Comparison of ENCODE assay signal across 25 mouse cellular contexts in the genomic region with DNA sequence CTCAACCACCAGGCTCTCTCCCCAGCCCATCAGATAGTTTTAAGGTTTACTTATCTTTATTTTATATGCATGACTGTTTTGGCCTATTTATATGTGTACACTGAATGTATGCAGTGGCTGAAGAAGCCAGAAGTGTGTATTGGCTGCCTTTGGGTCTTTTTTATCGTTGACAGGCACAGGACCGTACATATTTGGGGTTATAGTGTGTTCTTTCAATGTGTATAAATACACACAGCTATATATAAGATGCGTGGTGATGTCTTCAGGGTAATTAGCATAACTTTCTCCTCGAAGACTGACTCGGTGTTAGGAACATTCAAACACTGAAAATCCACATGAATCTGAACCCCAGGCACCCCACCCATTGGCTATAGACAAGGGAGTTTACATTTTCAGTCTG. TPM values are rescaled to one million over a fixed set of nuclear protein-coding genes. Genes with fewer than 3 reads are reported as not detected.
DNase-seq lines count a peak whose midpoint lies in the region; ATAC-seq and TF ChIP-seq lines count a peak whose summit lies in the region.
"Had no signal": no experiment of that assay in that cellular context is flagged by ENCODE, and none has a peak within 500 bp of the region (broad histone marks: within the 10 kb centered on the region; RNA-seq: fewer than 3 reads in every experiment).

No protein-coding gene starts in this region.

- H3K4me2 ChIP-seq in forebrain, postnatal 0 days (ENCODE audit: low read depth) = no peak overlapping the region
- no peak overlapping the region for H3K4me2 ChIP-seq in hindbrain, embryonic 16.5 days (ENCODE audit: low read length)
- H3K4me2 ChIP-seq: heart, embryonic 12.5 days; liver, embryonic 15.5 days had no signal

- ATAC-seq in forebrain, postnatal 0 days = peak; percentile 62
- ATAC-seq in hindbrain, embryonic 16.5 days = no peak
- no peak for ATAC-seq in granulocyte monocyte progenitor cell, adult 5-6 weeks (replicated peaks; ENCODE audit: poor library complexity, severe bottlenecking)
- ATAC-seq: activated CD4-positive, CD25-positive, alpha-beta regulatory T cell, adult 4 months; intestine, postnatal 0 days; lung, postnatal 0 days; Patski had no signal

- WGBS in forebrain, postnatal 0 days = 78% methylated on average over 5 of the region's 5 CpGs
- WGBS in hindbrain, embryonic 16.5 days = 80% methylated on average over 5 of the region's 5 CpGs

- no peaks in the 10 kb centered on the region for H3K27me3 ChIP-seq in forebrain, postnatal 0 days (ENCODE audit: insufficient read depth, low read length)
- H3K27me3 ChIP-seq in hindbrain, embryonic 16.5 days (replicated peaks; ENCODE audit: control insufficient read depth, insufficient read depth, low read length) = no peaks in the 10 kb centered on the region
- H3K27me3 ChIP-seq: heart, embryonic 12.5 days; liver, embryonic 15.5 days; Patski had no signal

- intact Hi-C loops in heart, postnatal 14 days (cut with DNase I) = no loop called here

- H3K9me3 ChIP-seq in forebrain, postnatal 0 days (ENCODE audit: low read length) = no peaks in the 10 kb centered on the region
- H3K9me3 ChIP-seq in hindbrain, embryonic 16.5 days (ENCODE audit: control insufficient read depth, low read length) = no peaks in the 10 kb centered on the region
- H3K9me3 ChIP-seq: heart, embryonic 12.5 days; liver, embryonic 15.5 days had no signal

- 0 out of 2 replicates have a peak overlapping the region, but pooled peaks have one; percentile 60 for H3K27ac ChIP-seq in cortical plate, adult 2 months (ENCODE audit: insufficient read depth, low read length)
- no peak overlapping the region for H3K27ac ChIP-seq in forebrain, postnatal 0 days (ENCODE audit: low read depth, low read length)
- H3K27ac ChIP-seq in hindbrain, embryonic 16.5 days (ENCODE audit: low read depth, low read length) = peak overlapping the region; percentile 68; the same call in 1 of the 2 replicates
- H3K27ac ChIP-seq: kidney, postnatal 0 days; liver, embryonic 15.5 days had no signal

- no peak for TF ChIP-seq POLR2A in cortical plate, adult 2 months (IDR thresholded peaks at IDR 0.05; ENCODE audit: extremely low read depth, insufficient read depth, low read length)

- H3K4me3 ChIP-seq in cortical plate, adult 2 months (ENCODE audit: insufficient read depth, low read length) = no peak overlapping the region
- no peak overlapping the region for H3K4me3 ChIP-seq in forebrain, postnatal 0 days (ENCODE audit: low read depth, low read length)
- H3K4me3 ChIP-seq in hindbrain, embryonic 16.5 days (ENCODE audit: low read length) = no peak overlapping the region
- H3K4me3 ChIP-seq: heart, embryonic 12.5 days; liver, embryonic 15.5 days had no signal

- H3K9ac ChIP-seq in forebrain, postnatal 0 days = no peak overlapping the region
- no peak overlapping the region for H3K9ac ChIP-seq in hindbrain, embryonic 16.5 days (ENCODE audit: low read depth, low read length)
- H3K9ac ChIP-seq: heart, embryonic 12.5 days; liver, embryonic 15.5 days had no signal

- TF ChIP-seq CTCF in cortical plate, adult 2 months (IDR thresholded peaks at IDR 0.05; ENCODE audit: extremely low read depth, insufficient read depth, low read length) = no peak
- TF ChIP-seq CTCF in forebrain, postnatal 0 days (IDR thresholded peaks at IDR 0.05; ENCODE audit: low read depth) = no peak

- no peaks in the 10 kb centered on the region for H3K36me3 ChIP-seq in forebrain, postnatal 0 days (ENCODE audit: insufficient read depth)
- H3K36me3 ChIP-seq in hindbrain, embryonic 16.5 days (ENCODE audit: control insufficient read depth, insufficient read depth, low read length) = no peaks in the 10 kb centered on the region
- H3K36me3 ChIP-seq: heart, embryonic 12.5 days; liver, embryonic 15.5 days had no signal

- peak; percentile 5 for DNase-seq in left cerebral cortex, adult 11 months (ENCODE audit: low spot score)
- no peak for DNase-seq in left cerebral cortex, adult 8-10 months (ENCODE audit: low spot score in 2 of 2)
- peak; percentile 2 for DNase-seq in forebrain, postnatal 0 days
- DNase-seq in heart, postnatal 14 days = no peak
- DNase-seq: adrenal gland, postnatal 25 days; heart, postnatal 4 days; thymus, adult 2 months had no signal

- H3K4me1 ChIP-seq in cortical plate, adult 2 months (ENCODE audit: control insufficient read depth, insufficient read depth, low read length) = peaks cover 6% of the 10 kb centered on the region
- H3K4me1 ChIP-seq in forebrain, postnatal 0 days (ENCODE audit: insufficient read depth) = no peaks in the 10 kb centered on the region
- peaks cover 6% of the 10 kb centered on the region for H3K4me1 ChIP-seq in hindbrain, embryonic 16.5 days (ENCODE audit: control insufficient read depth, insufficient read depth, low read depth, low read length)
- H3K4me1 ChIP-seq: heart, embryonic 12.5 days; liver, embryonic 15.5 days had no signal

RNA-seq across cellular contexts. Expression of gene Htr5a, which starts 32.3 kb away (rescaled TPM):
- 10 to 100 TPM; 11.2 to 12.9 (median 12.4) TPM for total RNA-seq in left cerebral cortex, adult 8-10 months (2022)
- polyA plus RNA-seq in cortical plate, adult 2 months (2012; rRNA removed) = 8.7 and 9.9 TPM in 2 replicates
- total RNA-seq in forebrain, postnatal 0 days (2014; rRNA removed) = 5.8 and 7.6 TPM in 2 replicates
- polyA plus RNA-seq in forebrain, postnatal 0 days (2015; fragmentation: Nextera tagmentation; extraction: Ambion mirVana) = 0.86 and 1.2 TPM in 2 replicates
- polyA plus RNA-seq in hindbrain, embryonic 16.5 days (2015; fragmentation: Nextera tagmentation; extraction: Ambion mirVana) = 1.9 and 2.0 TPM in 2 replicates
- total RNA-seq in granulocyte monocyte progenitor cell, adult 5-6 weeks (2014; fragmentation: Nextera tagmentation) = 0.21 TPM in 1 of 2 replicates, not detected in the other
- not detected in 2 replicates for total RNA-seq in granulocyte monocyte progenitor cell, adult 5-6 weeks (2017)
- total RNA-seq in heart, postnatal 14 days (2021) = not detected
- total RNA-seq: gastrocnemius, adult 18-20 months; heart, postnatal 4 days; megakaryocyte progenitor cell, adult 5-6 weeks; monocyte, adult 5-6 weeks; neutrophil, adult 5-6 weeks had no signal
- polyA plus RNA-seq: activated CD4-positive, CD25-positive, alpha-beta regulatory T cell, adult 4 months; C2C12; gonadal fat pad, adult 2 months; heart, embryonic 12.5 days; intestine, postnatal 0 days; kidney, postnatal 0 days; limb, embryonic 14.5 days; liver, embryonic 15.5 days; lung, postnatal 0 days; Patski; small intestine, adult 2 months; thymus, adult 2 months had no signal

Comparison
In these comparisons a context has a peak if more than half of its experiments do, and no peak if none do; other contexts are left out.
1. DNase-seq: peak in left cerebral cortex, adult 11 months (single experiment) and forebrain, postnatal 0 days (single experiment); none in left cerebral cortex, adult 8-10 months (0 of 2) and heart, postnatal 14 days (0 of 2).